Mouse (Mus musculus): ENCODE data around the gene Lefty2.

DNA sequence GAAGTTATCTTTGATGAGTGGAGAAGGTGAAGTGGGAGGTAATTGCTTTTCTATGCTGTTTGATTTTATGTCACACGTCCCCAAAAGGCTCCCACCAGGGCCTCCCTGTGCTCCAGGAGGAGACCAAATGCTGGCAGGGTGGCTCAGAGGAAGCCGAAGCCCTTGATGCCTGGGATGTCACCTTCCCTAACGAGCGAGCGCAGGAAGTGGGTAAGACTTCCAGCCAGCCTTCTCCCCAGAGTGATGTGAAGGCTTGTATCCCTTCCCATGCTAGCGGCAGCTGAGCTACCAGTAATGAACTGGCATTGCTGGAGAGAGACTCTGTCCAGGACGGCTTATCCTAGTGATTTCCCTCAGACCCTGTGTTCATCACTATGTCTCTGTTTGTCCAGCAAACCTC lies 9.2 kb upstream of the Lefty2 start:
- no peak for TF ChIP-seq CTCF (IDR thresholded peaks at IDR 0.05; ENCODE audit: control insufficient read depth, insufficient read depth, insufficient read length)
- no peak for TF ChIP-seq MAX (IDR thresholded peaks at IDR 0.05)
- no peak for TF ChIP-seq CEBPB (IDR thresholded peaks at IDR 0.05; ENCODE audit: low read depth)
- TF ChIP-seq USF1 (IDR thresholded peaks at IDR 0.05; ENCODE audit: low read depth) = no peak
- TF ChIP-seq MYOG (IDR thresholded peaks at IDR 0.05; ENCODE audit: control insufficient read depth, extremely low read depth, insufficient read length) = no peak
- TF ChIP-seq FOSL1 (IDR thresholded peaks at IDR 0.05; ENCODE audit: insufficient read depth, low read length, poor library complexity, severe bottlenecking) = no peak

Data from C2C12 (cell line).